Mouse (Mus musculus): Measurements from ENCODE around the gene Epn2.

DNA sequence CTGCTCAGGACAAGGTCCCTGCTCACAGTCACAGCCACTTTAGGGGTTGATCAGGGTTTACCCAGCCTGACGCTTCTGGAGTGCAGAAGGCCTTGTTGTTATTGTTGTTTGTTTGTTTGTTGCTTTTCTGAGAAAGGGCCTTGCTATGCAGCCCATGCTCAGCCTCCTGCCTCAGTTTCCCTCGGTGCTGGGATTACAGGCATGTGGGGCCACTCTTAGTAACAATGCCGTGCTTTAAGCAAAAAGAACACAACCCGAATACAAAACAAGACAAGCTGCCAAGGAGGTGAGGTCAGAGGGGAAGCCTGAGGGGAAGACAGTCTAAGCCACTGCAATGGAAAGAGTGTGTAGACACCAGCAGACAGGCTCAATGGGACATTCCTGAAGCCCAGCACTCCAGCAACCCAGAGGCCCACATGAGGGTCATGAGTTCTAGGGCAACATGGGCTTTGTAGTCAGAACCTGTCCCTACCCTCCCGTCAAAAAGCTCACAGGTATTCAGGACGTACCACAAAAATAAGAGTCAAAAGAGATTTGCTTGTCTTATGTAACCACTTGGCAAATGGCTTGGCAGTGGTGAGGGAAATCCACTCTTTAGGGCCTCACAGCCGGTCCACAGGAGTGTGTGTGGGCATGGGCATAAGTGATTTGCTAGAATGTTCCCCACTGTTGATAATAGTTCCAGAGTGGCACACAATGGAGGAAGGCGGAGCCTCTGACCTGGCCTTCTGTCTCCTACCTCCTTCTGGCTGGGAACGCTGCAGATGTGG lies 37.2 kb upstream of the Epn2 start:
- TF ChIP-seq MAFK (IDR thresholded peaks at IDR 0.05; ENCODE audit: insufficient read depth, low read depth, low read length) (no peak), CHD2 (IDR thresholded peaks at IDR 0.05; ENCODE audit: low read depth, low read length) (no peak), ZC3H11A (IDR thresholded peaks at IDR 0.05; ENCODE audit: borderline replicate concordance, low read depth, low read length) (no peak)

All from ES-E14 (cell line).